Mouse (Mus musculus) G1E (cell line): ENCODE measurements around the gene Tnni1.

Experiments used
- CTCF ChIP-seq: IDR thresholded peaks from 2 replicates; pipeline ENCODE4 v1.5.1; 2012; ENCODE audit warnings: low read depth, low read length, inconsistent platforms, mixed read lengths
- GATA1 ChIP-seq: IDR thresholded peaks from 2 replicates; pipeline ENCODE4 v1.6.1; 2012; ENCODE audit warnings: borderline replicate concordance, low read length, inconsistent platforms, mixed read lengths
- TAL1 ChIP-seq: conservative IDR thresholded peaks from 2 replicates; pipeline ENCODE4 v1.6.1; 2012; ENCODE audit warnings: low read depth, low read length, inconsistent platforms, mixed read lengths

GRCm38 (mm10) chr1:135760216-135760615, 19.0 kb upstream of the Tnni1 start:
- TF ChIP-seq CTCF (no peak), GATA1 (no peak), TAL1 (no peak)
